In the genomic region with DNA sequence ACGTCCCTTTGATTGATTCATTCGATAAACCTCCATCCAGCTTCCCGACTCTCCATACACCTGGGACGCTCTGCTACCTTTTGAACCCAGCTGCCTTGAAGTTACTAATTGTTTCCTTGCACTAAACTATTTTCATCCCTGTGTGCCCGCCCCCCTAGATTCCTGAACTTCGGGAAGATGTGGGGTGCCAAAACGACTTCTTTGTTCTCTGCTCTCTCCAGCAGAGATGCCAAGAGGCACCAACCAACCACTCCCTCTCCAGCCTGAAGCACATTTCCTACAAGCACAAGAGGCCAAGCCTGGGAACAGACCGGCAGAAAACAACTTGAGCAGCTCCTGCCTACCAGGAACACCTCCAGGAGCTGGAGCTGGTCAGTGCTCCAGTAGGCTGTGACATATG, we compare ENCODE assay signal across 9 mouse cellular contexts. TPM values are rescaled to one million over a fixed set of nuclear protein-coding genes. Genes with fewer than 3 reads are reported as not detected.
A peak's percentile ranks its signal among the peaks of the same experiment; 100 is the strongest.
DNase-seq lines count a peak whose midpoint lies in the region; ATAC-seq and TF ChIP-seq lines count a peak whose summit lies in the region.
"Had no signal": no experiment of that assay in that cellular context is flagged by ENCODE, and none has a peak within 500 bp of the region (broad histone marks: within the 10 kb centered on the region; RNA-seq: fewer than 3 reads in every experiment).

No protein-coding gene starts in this region.

- H3K4me1 ChIP-seq in kidney, embryonic 15.5 days = peaks cover 31% of the 10 kb centered on the region
- H3K4me1 ChIP-seq in lung, embryonic 16.5 days (replicated peaks; ENCODE audit: control insufficient read depth, insufficient read depth, low read length) = peaks cover 19% of the 10 kb centered on the region
- H3K4me1 ChIP-seq in midbrain, postnatal 0 days (ENCODE audit: insufficient read depth, low read length) = peaks cover 2% of the 10 kb centered on the region; the same call in 1 of the 2 replicates

- H3K4me2 ChIP-seq in kidney, embryonic 15.5 days = no peak overlapping the region
- peak overlapping the region; percentile 39 for H3K4me2 ChIP-seq in lung, embryonic 16.5 days (ENCODE audit: low read depth, low read length)
- no peak overlapping the region for H3K4me2 ChIP-seq in midbrain, postnatal 0 days (ENCODE audit: low read depth, low read length, poor library complexity, severe bottlenecking)
- H3K4me2 ChIP-seq: liver, embryonic 15.5 days had no signal

- H3K79me2 ChIP-seq in C2C12 (ENCODE audit: control insufficient read depth, insufficient read depth) = no peaks in the 10 kb centered on the region

- WGBS in kidney, embryonic 15.5 days = 22% methylated on average over 8 of the region's 8 CpGs
- WGBS in lung, embryonic 16.5 days = 14% methylated on average over 8 of the region's 8 CpGs
- WGBS in midbrain, postnatal 0 days = 25% methylated on average over 8 of the region's 8 CpGs

- DNase-seq in R1 (ENCODE audit: low read depth, low spot score) = peak; percentile 71
- no peak for DNase-seq in midbrain, postnatal 0 days (ENCODE audit: low spot score)
- DNase-seq in yolk sac, embryonic 10.5 days (ENCODE audit: low spot score) = no peak
- no peak for DNase-seq in cerebellum, postnatal 4 days (ENCODE audit: low spot score in 2 of 2)

- H3K79me3 ChIP-seq in C2C12 (ENCODE audit: low read depth) = no peaks in the 10 kb centered on the region

- no peak overlapping the region for H3K4me3 ChIP-seq in C2C12 (ENCODE audit: insufficient read depth, poor library complexity, severe bottlenecking)
- no peak overlapping the region for H3K4me3 ChIP-seq in kidney, embryonic 15.5 days (replicated peaks)
- H3K4me3 ChIP-seq in lung, embryonic 16.5 days (ENCODE audit: low read length) = no peak overlapping the region
- H3K4me3 ChIP-seq in midbrain, postnatal 0 days (ENCODE audit: low read depth, low read length) = no peak overlapping the region
- H3K4me3 ChIP-seq: liver, embryonic 15.5 days had no signal

- no peaks in the 10 kb centered on the region for H3K9me3 ChIP-seq in kidney, embryonic 15.5 days (replicated peaks)
- H3K9me3 ChIP-seq in lung, embryonic 16.5 days (ENCODE audit: control insufficient read depth, low read length) = no peaks in the 10 kb centered on the region
- H3K9me3 ChIP-seq in midbrain, postnatal 0 days (ENCODE audit: low read length) = no peaks in the 10 kb centered on the region
- H3K9me3 ChIP-seq: liver, embryonic 15.5 days had no signal

- TF ChIP-seq CTCF in C2C12 (IDR thresholded peaks at IDR 0.05; ENCODE audit: control insufficient read depth, insufficient read depth, insufficient read length) = no peak
- TF ChIP-seq CTCF in midbrain, postnatal 0 days (IDR thresholded peaks at IDR 0.05) = no peak

- no peaks in the 10 kb centered on the region for H3K27me3 ChIP-seq in C2C12 (ENCODE audit: control insufficient read depth, insufficient read depth, insufficient read length)
- peaks cover 3% of the 10 kb centered on the region; the same call in 1 of the 2 replicates for H3K27me3 ChIP-seq in kidney, embryonic 15.5 days
- H3K27me3 ChIP-seq in lung, embryonic 16.5 days (ENCODE audit: control insufficient read depth, insufficient read depth, low read depth, low read length) = no peaks in the 10 kb centered on the region
- H3K27me3 ChIP-seq in midbrain, postnatal 0 days (ENCODE audit: insufficient read depth, low read length) = no peaks in the 10 kb centered on the region
- H3K27me3 ChIP-seq: liver, embryonic 15.5 days; Patski had no signal

- H3K27ac ChIP-seq in kidney, embryonic 15.5 days = peak overlapping the region; percentile 67
- H3K27ac ChIP-seq in lung, embryonic 16.5 days (ENCODE audit: low read length) = peak overlapping the region; percentile 97
- no peak overlapping the region for H3K27ac ChIP-seq in midbrain, postnatal 0 days (ENCODE audit: low read depth, low read length)
- H3K27ac ChIP-seq: liver, embryonic 15.5 days had no signal

- peak; percentile 49; the same call in 1 of the 2 replicates for ATAC-seq in kidney, embryonic 15.5 days (replicated peaks; ENCODE audit: low FRiP score)
- peak; percentile 72 for ATAC-seq in lung, embryonic 16.5 days (ENCODE audit: low read depth)
- no peak for ATAC-seq in midbrain, postnatal 0 days (ENCODE audit: low FRiP score)

- H3ac ChIP-seq in C2C12 (ENCODE audit: control insufficient read depth, insufficient read length, low read depth) = peak overlapping the region; percentile 4

- H3K36me3 ChIP-seq in C2C12 (ENCODE audit: control insufficient read depth, insufficient read depth) = no peaks in the 10 kb centered on the region
- H3K36me3 ChIP-seq in kidney, embryonic 15.5 days = no peaks in the 10 kb centered on the region
- no peaks in the 10 kb centered on the region for H3K36me3 ChIP-seq in lung, embryonic 16.5 days (ENCODE audit: control insufficient read depth, insufficient read depth, low read length)
- H3K36me3 ChIP-seq in midbrain, postnatal 0 days (ENCODE audit: insufficient read depth, low read length) = no peaks in the 10 kb centered on the region
- H3K36me3 ChIP-seq: liver, embryonic 15.5 days had no signal

- no peak overlapping the region for H3K9ac ChIP-seq in kidney, embryonic 15.5 days
- H3K9ac ChIP-seq in lung, embryonic 16.5 days (ENCODE audit: low read length) = peak overlapping the region; percentile 34
- H3K9ac ChIP-seq in midbrain, postnatal 0 days (replicated peaks; ENCODE audit: low read length, poor library complexity, severe bottlenecking) = no peak overlapping the region
- H3K9ac ChIP-seq: liver, embryonic 15.5 days had no signal

TF ChIP-seq in C2C12, 6 proteins besides CTCF, POLR2A, EP300 and RAD21:
- no peak for TF ChIP-seq MYOG (IDR thresholded peaks at IDR 0.05; ENCODE audit: control insufficient read depth, extremely low read depth, insufficient read length)
- no peak for TF ChIP-seq MYOD1 (IDR thresholded peaks at IDR 0.05; ENCODE audit: control insufficient read depth, insufficient read length, low read depth)
- TF ChIP-seq CEBPB (IDR thresholded peaks at IDR 0.05; ENCODE audit: low read depth) = no peak
- no peak for TF ChIP-seq MAX (IDR thresholded peaks at IDR 0.05)
- TF ChIP-seq USF1 (IDR thresholded peaks at IDR 0.05; ENCODE audit: low read depth) = no peak
- TF ChIP-seq FOSL1 (IDR thresholded peaks at IDR 0.05; ENCODE audit: insufficient read depth, low read length, poor library complexity, severe bottlenecking) = no peak

RNA-seq across cellular contexts. Expression of a gene that starts 57.4 kb away (rescaled TPM):
- 19.3 TPM for polyA plus RNA-seq in C2C12 (2012; fragmentation: generic; extraction: Trizol)
- polyA plus RNA-seq in kidney, embryonic 15.5 days (2015; fragmentation: Nextera tagmentation; extraction: Ambion mirVana) = 29.9 and 31.2 TPM in 2 replicates
- polyA plus RNA-seq in lung, embryonic 16.5 days (2015; fragmentation: Nextera tagmentation; extraction: Ambion mirVana) = 36.7 and 41.1 TPM in 2 replicates
- total RNA-seq in midbrain, postnatal 0 days (2014; rRNA removed) = 46.7 and 50.6 TPM in 2 replicates
- 17.9 and 23.2 TPM in 2 replicates for polyA plus RNA-seq in midbrain, postnatal 0 days (2015; fragmentation: Nextera tagmentation; extraction: Ambion mirVana)
